ENCODE assay signal across 23 mouse cellular contexts in genomic region chr1:180838014-180838413, GRCm38 (mm10). TPM values are rescaled to one million over a fixed set of nuclear protein-coding genes. Genes with fewer than 3 reads are reported as not detected.
DNase-seq lines count a peak whose midpoint lies in the region; ATAC-seq lines count a peak whose summit lies in the region.
"Had no signal": no experiment of that assay in that cellular context is flagged by ENCODE, and none has a peak within 500 bp of the region (broad histone marks: within the 10 kb centered on the region; RNA-seq: fewer than 3 reads in every experiment).

No protein-coding gene starts in this region.

- DNase-seq in adrenal gland, adult 2 months = peak; percentile 29
- no peak for DNase-seq in adrenal gland, postnatal 36 days
- DNase-seq in urinary bladder, postnatal 14 days (ENCODE audit: low spot score) = peak; percentile 40
- no peak for DNase-seq in urinary bladder, postnatal 25 days (ENCODE audit: low spot score)
- DNase-seq in limb, embryonic 10.5 days (ENCODE audit: low spot score) = peak; percentile 31
- no peak for DNase-seq in natural killer cell, adult 2 months (ENCODE audit: low spot score in 2 of 2)
- DNase-seq in cerebellum, postnatal 36 days = no peak
- DNase-seq: cerebellum, adult 9-10 months; gastrocnemius, postnatal 14 days; heart, adult 18-20 months; kidney, adult 8-10 months; liver; thymus, postnatal 36 days had no signal

- H3K4me1 ChIP-seq in limb, embryonic 10.5 days = peaks cover 11% of the 10 kb centered on the region
- H3K4me1 ChIP-seq: heart, embryonic 15.5 days had no signal

- peak overlapping the region; percentile 31; the same call in 1 of the 2 replicates for H3K27ac ChIP-seq in limb, embryonic 10.5 days
- H3K27ac ChIP-seq: heart, embryonic 15.5 days; hindbrain, postnatal 0 days had no signal

- no peak overlapping the region for H3K4me3 ChIP-seq in limb, embryonic 10.5 days
- H3K4me3 ChIP-seq: heart, embryonic 15.5 days had no signal

- H3K27me3 ChIP-seq in limb, embryonic 10.5 days (ENCODE audit: low read depth, poor library complexity, severe bottlenecking) = no peaks in the 10 kb centered on the region
- H3K27me3 ChIP-seq: heart, embryonic 15.5 days had no signal

- no peak for ATAC-seq in activated CD4-positive, CD25-positive, alpha-beta regulatory T cell, adult 4 months
- ATAC-seq: hindbrain, postnatal 0 days; lung, postnatal 0 days had no signal

- H3K9me3 ChIP-seq in limb, embryonic 10.5 days (replicated peaks) = no peaks in the 10 kb centered on the region
- H3K9me3 ChIP-seq: G1E; heart, embryonic 15.5 days had no signal

- WGBS in limb, embryonic 10.5 days = 27% methylated on average over 6 of the region's 6 CpGs

- no peaks in the 10 kb centered on the region for H3K36me3 ChIP-seq in limb, embryonic 10.5 days
- H3K36me3 ChIP-seq: G1E; heart, embryonic 15.5 days had no signal

RNA-seq across cellular contexts. Expression of gene Sde2, which starts 12.9 kb away (rescaled TPM):
- 10 to 100 TPM; 19.6 to 21.3 TPM for total RNA-seq in adrenal gland, adult 2 months (2021)
- 3.2 and 4.7 TPM in 2 replicates for polyA plus RNA-seq in adrenal gland, adult 2 months (2012; rRNA removed)
- 10 to 100 TPM; 24.6 to 30.5 TPM for total RNA-seq in adrenal gland, postnatal 36 days (2021)
- 46.7 and 50.8 TPM in 2 replicates for polyA plus RNA-seq in limb, embryonic 10.5 days (2016; fragmentation: Nextera tagmentation; extraction: Ambion mirVana)
- 10 to 100 TPM; 32.3 to 34.1 TPM for polyA plus RNA-seq in activated CD4-positive, CD25-positive, alpha-beta regulatory T cell, adult 4 months (2017; shearing (Covaris generic))

RNA-seq across cellular contexts. Expression of gene H3f3a, which starts 24.3 kb away (rescaled TPM):
- 100 to 1,000 TPM; 639 to 657 TPM for total RNA-seq in adrenal gland, adult 2 months (2021)
- 103 and 113 TPM in 2 replicates for polyA plus RNA-seq in adrenal gland, adult 2 months (2012; rRNA removed)
- total RNA-seq in adrenal gland, postnatal 36 days (2021) = 100 to 1,000 TPM; 680 to 813 TPM
- polyA plus RNA-seq in limb, embryonic 10.5 days (2016; fragmentation: Nextera tagmentation; extraction: Ambion mirVana) = 2,611 and 2,929 TPM in 2 replicates
- 100 to 1,000 TPM; 737 to 878 TPM for polyA plus RNA-seq in activated CD4-positive, CD25-positive, alpha-beta regulatory T cell, adult 4 months (2017; shearing (Covaris generic))

RNA-seq across cellular contexts. Expression of gene Lefty2, which starts 54.9 kb away (rescaled TPM):
- under 1 TPM; 0.58 to 0.76 TPM for total RNA-seq in adrenal gland, adult 2 months (2021)
- 0.19 and 0.83 TPM in 2 replicates for polyA plus RNA-seq in adrenal gland, adult 2 months (2012; rRNA removed)
- 1 to 10 TPM in 1 of 2 experiments, under 1 TPM in 1; 0.43 to 1.2 TPM for total RNA-seq in adrenal gland, postnatal 36 days (2021)
- not detected in 2 replicates for polyA plus RNA-seq in limb, embryonic 10.5 days (2016; fragmentation: Nextera tagmentation; extraction: Ambion mirVana)
- polyA plus RNA-seq in activated CD4-positive, CD25-positive, alpha-beta regulatory T cell, adult 4 months (2017; shearing (Covaris generic)) = not detected
- total RNA-seq: gastrocnemius, postnatal 14 days; heart, adult 18-20 months; hematopoietic stem cell, adult 5-6 weeks; monocyte, adult 5-6 weeks had no signal
- polyA plus RNA-seq: G1E; liver, embryonic 16.5 days; midbrain, embryonic 11.5 days; small intestine, adult 2 months had no signal

Comparison
In these comparisons a context has a peak if more than half of its experiments do, and no peak if none do; other contexts are left out.
1. DNase-seq: peak in adrenal gland, adult 2 months (single experiment), urinary bladder, postnatal 14 days (single experiment) and limb, embryonic 10.5 days (single experiment); none in adrenal gland, postnatal 36 days (0 of 2), urinary bladder, postnatal 25 days (single experiment), natural killer cell, adult 2 months (0 of 2) and cerebellum, postnatal 36 days (0 of 2).